Mouse (Mus musculus): ENCODE measurements at regions not wholly inside any gene's neighbourhood (a gene's known extent, or its start where the extent isn't known, plus 50 kb on each side); places are given as distances from the start of the nearest gene placed in this dataset.

- TF ChIP-seq CTCF (IDR thresholded peaks at IDR 0.05; ENCODE audit: borderline replicate concordance, insufficient read depth, low read depth, low read length) (no peak), POLR2A (IDR thresholded peaks at IDR 0.05; ENCODE audit: borderline replicate concordance, insufficient read depth, low read length) (no peak)
Observed at GRCm38 (mm10) chr9:101410348-101410747, 158.8 kb upstream of the Ppp2r3a start.

Data from cerebellum, adult 2 months (tissue).